Mouse (Mus musculus): Measurements from ENCODE around the gene Dram1.

The Dram1 gene

DNA sequence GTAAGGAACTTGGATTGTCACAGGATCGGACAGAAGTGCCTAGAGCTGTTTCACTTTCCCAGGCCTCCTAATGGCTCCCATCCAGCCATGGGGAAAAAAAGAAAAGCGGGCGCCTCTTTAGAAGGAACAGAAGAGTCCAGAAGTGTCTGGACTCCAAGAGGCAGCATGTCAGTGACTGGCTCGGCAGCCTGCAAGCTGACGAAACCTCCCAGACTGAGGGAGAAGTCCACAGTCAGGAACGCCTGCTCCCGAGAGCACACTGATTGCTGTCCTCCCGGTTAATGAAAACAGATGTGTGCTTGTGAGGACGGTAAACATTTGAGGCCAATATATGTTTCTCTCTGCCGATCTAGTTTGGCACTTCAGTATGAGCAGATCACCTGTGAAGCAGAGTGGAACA is 81.9 kb downstream of the Dram1 start:
- DNase-seq (ENCODE audit: extremely low read depth, insufficient read length, low spot score): no peak

DNA sequence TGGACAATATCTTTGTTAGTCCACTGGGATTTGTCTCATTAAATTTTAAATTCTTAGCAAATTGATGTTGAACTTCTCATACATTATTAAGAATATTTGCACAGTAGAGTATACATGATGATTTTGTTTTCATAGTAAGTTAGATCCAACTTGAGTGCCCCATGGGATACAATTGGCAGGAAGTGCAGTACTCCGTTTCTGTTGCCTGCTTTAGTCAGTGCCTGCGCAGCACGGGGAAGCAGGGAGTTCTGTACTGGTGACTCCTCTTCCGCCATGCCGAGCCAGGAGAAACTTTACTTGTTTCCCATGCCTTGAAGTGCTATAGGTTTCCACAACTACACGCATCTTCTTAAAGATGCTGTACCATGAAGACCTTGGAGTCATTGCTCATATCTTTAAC is 83.8 kb downstream of the Dram1 start:
- no peak for DNase-seq (ENCODE audit: extremely low read depth, insufficient read length, low spot score)

DNA sequence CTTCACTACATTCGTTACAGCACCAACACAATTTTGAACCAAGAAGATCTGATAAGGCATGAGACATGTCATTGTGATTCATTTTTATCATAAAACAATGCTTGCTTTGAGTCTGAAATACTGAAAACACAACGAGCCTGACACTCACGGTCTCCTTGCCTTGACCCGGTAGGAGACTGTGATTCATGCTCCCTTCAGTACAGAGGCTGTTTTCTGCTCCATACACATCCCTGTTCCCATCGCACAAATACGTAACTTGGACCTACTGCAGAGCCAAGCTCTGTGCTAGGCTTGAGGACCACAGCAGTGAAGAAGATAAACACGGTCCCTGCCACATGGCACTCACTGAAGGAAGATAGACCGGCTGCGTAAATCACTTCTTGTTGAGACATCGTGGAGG is 90.8 kb downstream of the Dram1 start:
- DNase-seq (ENCODE audit: extremely low read depth, insufficient read length, low spot score): no peak

DNA sequence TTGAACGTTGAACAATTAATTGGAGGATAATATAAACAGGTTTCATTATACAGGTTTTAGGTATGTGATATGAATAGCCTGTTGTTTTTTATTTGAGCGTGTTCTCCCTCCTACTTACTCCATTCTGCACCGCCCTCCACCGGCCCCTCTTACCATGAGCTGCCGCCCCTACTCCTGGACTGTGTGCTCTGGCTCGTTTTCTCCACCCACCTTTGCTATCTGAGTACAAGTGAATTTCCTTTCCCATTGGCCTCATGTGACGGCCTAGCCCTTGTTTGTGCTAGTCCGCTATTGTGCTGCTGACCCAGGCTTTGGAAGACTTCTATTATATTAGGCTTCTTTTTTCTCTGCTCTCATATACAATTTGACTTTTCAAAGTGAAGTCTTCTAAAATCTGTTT is 91.6 kb downstream of the Dram1 start:
- DNase-seq (ENCODE audit: extremely low read depth, insufficient read length, low spot score): no peak

DNA sequence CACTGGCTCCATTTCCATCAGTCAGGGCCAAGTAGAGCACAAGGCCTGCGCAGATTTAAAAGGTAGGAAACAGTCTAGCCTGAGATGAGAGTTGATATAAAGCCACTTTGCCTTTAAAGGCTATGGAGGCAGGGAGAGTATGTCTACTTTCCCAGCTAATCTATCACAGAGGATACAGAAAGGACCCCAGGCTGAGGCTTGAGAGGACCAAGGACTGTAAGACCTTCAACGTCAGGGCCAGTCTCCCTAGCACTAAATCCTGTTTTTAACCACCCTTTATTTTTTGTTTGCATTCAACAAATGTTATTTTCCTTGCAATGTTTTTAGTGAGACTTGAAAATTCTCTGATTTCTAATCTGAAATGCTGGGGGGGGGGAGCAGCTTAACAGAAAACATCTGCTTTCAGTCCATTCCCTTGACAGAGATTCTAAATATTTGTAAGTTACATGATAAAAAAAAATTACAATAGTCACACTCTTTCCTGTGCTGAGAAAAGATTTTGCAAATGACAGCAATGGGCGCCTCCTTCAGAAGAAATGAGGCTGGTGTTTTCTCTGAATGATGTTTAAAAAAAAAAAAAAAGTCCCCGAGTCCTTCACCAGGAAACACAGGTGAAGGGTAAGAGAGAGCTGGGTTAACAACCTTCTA is 94.4 kb downstream of the Dram1 start:
- DNase-seq (ENCODE audit: extremely low read depth, insufficient read length, low spot score): no peak

DNA sequence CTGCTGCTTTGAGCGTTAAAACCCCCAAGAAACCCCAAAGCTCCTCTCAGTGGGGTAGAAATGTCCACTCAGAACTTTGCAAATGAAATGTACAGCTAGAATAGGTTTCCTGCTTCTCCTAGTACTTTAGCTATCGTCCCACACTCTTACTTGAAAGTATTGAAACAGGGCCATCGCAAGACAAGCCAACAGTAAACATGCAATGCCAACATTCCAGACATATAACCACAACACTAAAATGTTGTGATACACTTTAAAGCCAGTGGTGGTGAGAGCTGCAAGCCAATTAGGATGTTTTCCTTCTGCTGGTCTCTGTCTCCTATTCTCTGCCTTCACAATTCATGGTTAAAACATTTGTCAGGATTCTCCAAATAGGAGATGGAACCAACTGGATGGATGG is 97.2 kb downstream of the Dram1 start:
- DNase-seq (ENCODE audit: extremely low read depth, insufficient read length, low spot score): no peak

DNA sequence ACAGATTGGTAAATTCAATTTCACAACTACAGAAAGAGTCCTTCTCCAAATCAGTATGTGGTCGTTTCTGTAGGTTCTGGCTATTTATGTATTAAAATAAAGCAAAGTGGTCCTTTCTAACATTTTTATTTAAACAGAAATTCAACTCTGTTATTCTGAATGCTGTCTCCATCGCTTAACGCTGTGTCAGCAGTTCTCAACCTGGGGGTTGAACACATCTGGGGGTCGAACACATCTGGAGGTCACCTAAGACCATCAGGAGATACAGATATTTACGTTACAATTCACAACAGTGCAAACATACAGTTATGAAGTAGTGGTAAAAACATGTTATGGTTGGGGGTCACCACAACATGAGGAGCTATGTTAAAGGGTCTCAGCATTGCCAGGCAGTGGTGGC is 104.8 kb downstream of the Dram1 start:
- no peak for DNase-seq (ENCODE audit: extremely low read depth, insufficient read length, low spot score)
